Mouse (Mus musculus): ENCODE results near the gene Coq4. TPM values are rescaled to one million over a fixed set of nuclear protein-coding genes. Genes with fewer than 3 reads are reported as not detected.

Gene Coq4
- total RNA-seq, 2 experiments from 2014 or later = 14.3 to 17.5 TPM

- intact Hi-C loops (cut with DNase I) = no loop called here
Observed at GRCm38 (mm10) chr2:29792772-29793487, 5.6 kb downstream of the Coq4 start.

GRCm38 (mm10) chr2:29802075-29802826 lies 15.0 kb downstream of the Coq4 start, which contains the start of gene Slc27a4:
Gene Slc27a4 (plus strand): TSS chr2:29802634.
- intact Hi-C loops (cut with DNase I) = no loop called here

More at GRCm38 (mm10) chr2:29792772-29793487, 5.6 kb downstream of the Coq4 start:
- no peak for DNase-seq

GRCm38 (mm10) chr2:29802827-29803201 lies 15.5 kb downstream of the Coq4 start:
- DNase-seq = no peak
- intact Hi-C loops (cut with DNase I) = no loop called here

More at GRCm38 (mm10) chr2:29802075-29802826, 15.0 kb downstream of the Coq4 start, which contains the start of gene Slc27a4:
- DNase-seq = peak; percentile 98

DNA sequence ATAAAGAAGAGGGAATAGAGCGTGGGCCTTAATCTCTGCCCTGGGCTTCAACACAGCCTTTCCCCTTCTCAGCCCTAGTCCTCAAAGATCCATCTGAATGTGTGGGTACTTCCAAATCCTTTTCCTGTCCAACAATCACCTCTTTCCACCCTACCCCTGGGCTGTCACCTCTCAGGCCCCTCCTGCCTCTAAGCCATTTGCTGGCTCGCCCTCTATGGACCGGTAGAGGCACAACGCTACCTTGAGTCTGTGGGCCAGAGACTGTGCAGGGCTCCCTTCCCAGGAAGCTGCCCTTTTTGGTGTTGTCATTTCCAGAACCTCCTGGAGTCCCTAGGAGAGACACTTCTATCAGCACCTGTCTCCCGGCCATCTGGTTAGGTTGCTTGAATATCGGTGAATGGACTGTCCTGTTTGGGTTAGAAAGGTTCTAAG lies 16.1 kb downstream of the Coq4 start:
- DNase-seq = peak; percentile 35 to 42

DNA sequence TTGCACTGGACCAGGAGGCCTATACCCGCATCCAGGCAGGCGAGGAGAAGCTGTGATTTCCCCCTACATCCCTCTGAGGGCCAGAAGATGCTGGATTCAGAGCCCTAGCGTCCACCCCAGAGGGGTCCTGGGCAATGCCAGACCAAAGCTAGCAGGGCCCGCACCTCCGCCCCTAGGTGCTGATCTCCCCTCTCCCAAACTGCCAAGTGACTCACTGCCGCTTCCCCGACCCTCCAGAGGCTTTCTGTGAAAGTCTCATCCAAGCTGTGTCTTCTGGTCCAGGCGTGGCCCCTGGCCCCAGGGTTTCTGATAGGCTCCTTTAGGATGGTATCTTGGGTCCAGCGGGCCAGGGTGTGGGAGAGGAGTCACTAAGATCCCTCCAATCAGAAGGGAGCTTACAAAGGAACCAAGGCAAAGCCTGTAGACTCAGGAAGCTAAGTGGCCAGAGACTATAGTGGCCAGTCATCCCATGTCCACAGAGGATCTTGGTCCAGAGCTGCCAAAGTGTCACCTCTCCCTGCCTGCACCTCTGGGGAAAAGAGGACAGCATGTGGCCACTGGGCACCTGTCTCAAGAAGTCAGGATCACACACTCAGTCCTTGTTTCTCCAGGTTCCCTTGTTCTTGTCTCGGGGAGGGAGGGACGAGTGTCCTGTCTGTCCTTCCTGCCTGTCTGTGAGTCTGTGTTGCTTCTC lies 28.5 kb downstream of the Coq4 start:
- intact Hi-C loops (cut with DNase I) = loop anchor here (2.0 to 5.0 kb wide), 2 partner anchors 51 to 161 kb away; no protein-coding TSS in a partner anchor
- DNase-seq = no peak

More for the DNA sequence above, 16.1 kb downstream of the Coq4 start:
- intact Hi-C loops (cut with DNase I) = no loop called here

DNA sequence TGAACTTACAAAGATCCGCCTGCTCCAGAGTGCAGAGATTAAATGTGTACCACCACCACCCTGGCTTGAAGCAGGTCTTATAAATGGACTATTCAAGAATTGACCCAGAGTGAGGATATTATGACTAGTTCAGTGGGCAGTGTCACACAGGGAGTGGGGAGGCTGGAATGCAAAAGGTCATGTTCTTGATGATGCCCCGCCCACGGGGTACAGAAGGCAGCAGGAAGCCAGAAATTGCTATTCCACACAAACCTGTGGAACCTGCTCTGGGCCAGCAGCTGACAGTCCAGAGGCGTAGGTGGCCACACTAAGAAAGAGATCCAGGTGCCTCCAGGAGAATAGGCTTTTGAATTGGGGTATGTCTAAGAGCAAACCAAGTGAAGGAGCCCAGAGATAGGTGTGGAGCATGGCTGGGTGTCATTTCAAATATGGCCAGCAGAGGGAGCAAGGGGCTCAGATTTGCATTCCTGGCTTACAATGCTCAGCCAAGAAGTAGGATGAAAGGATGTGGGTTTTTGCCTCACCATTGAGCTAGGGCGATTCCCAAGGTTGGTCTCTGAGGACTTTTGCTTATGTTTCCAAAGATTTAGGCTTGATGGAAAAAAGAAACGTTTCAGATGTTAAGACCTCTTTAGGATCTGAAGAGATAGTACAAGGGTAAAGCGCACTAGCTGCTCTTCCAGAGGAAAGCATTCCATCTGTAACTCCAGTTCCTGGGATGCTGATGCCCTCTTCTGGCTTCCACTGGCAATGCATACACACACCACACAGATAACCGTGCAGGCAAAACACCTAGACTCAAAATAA lies 30.3 kb downstream of the Coq4 start:
- intact Hi-C loops (cut with DNase I) = loop anchor here (1.0 to 5.0 kb wide), 3 partner anchors 42 to 160 kb away; no protein-coding TSS in a partner anchor
- DNase-seq = peak; percentile 90 to 91

- intact Hi-C loops (cut with DNase I) = loop anchor here (5.0 kb wide), 1 partner anchor 158 kb away; no protein-coding TSS in a partner anchor
- DNase-seq = no peak
Observed at GRCm38 (mm10) chr2:29819363-29819762, 32.1 kb downstream of the Coq4 start.

- DNase-seq = peak; percentile 73 to 81
- intact Hi-C loops (cut with DNase I) = no loop called here
Observed at GRCm38 (mm10) chr2:29820025-29820817, 32.9 kb downstream of the Coq4 start, which contains the start of gene Urm1. Gene Urm1 (plus strand): TSS chr2:29820075.

- intact Hi-C loops (cut with DNase I) = no loop called here
- no peak for DNase-seq
Observed at GRCm38 (mm10) chr2:29826318-29826925, 39.1 kb downstream of the Coq4 start.

DNA sequence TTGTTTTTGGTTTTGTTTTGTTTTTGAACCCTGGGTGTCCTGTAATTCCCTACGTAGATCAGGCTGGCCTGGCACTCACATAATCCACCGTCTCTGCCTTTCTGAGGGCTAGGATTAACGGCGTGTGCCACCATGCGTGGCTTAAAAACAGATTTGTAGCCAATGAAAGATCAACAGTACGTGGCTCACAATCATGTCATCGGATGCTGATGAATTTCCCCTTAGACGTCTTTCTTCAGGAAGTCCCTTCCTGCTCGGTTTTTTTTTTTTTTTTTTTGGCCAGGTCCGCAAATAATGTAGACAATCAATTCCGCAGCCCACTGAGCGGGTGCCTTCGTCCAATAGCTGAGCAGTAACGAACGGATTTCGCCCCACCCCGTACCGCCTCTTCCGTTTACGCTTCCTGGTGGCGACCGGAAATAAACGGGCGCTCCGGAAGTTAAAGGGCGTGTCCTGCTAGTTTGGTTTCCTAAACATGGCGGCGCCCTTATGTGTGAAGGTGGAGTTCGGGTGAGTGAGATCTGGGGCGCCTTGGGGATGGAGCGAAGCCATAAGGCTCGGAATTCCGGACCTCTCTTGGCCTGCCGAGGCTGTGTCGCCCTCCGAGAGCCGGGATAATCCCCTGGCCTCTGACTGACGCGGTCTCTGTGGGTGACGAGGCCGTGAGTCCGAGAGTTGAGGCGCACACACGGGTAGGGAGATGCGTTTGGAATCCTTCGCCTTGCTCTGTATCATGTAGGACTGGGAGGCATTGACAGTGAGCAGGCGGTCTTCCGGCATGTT lies 39.8 kb downstream of the Coq4 start:
- DNase-seq = peak; percentile 97
- intact Hi-C loops (cut with DNase I) = no loop called here

DNA sequence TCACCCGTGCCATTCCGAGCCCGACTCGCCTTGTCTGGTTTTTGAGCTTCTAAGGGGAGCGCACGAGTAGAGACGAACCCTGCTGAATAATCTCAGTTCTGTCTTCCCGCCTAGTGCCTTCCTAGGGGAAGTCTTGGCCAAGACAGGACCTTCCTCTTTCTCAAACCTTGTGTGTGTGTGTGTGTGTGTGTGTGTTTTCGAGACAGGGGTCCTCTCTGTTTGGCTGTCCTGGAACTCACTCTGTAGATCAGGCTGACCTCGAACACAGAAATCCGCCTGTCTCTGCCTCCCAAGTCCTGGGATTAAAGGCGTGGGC lies 40.4 kb downstream of the Coq4 start:
- DNase-seq = no peak
- intact Hi-C loops (cut with DNase I) = no loop called here

- intact Hi-C loops (cut with DNase I) = no loop called here
- no peak for DNase-seq
Observed at GRCm38 (mm10) chr2:29831106-29831505, 43.8 kb downstream of the Coq4 start.

- DNase-seq = no peak
- intact Hi-C loops (cut with DNase I) = no loop called here
Observed at GRCm38 (mm10) chr2:29833796-29834195, 46.5 kb downstream of the Coq4 start.

- intact Hi-C loops (cut with DNase I) = no loop called here
- no peak for DNase-seq
Observed at GRCm38 (mm10) chr2:29835391-29835899, 48.2 kb downstream of the Coq4 start.

- intact Hi-C loops (cut with DNase I) = no loop called here
- DNase-seq = no peak
Observed at GRCm38 (mm10) chr2:29839460-29839859, 52.2 kb downstream of the Coq4 start.

GRCm38 (mm10) chr2:29843231-29844105 lies 56.2 kb downstream of the Coq4 start:
- DNase-seq = no peak

DNA sequence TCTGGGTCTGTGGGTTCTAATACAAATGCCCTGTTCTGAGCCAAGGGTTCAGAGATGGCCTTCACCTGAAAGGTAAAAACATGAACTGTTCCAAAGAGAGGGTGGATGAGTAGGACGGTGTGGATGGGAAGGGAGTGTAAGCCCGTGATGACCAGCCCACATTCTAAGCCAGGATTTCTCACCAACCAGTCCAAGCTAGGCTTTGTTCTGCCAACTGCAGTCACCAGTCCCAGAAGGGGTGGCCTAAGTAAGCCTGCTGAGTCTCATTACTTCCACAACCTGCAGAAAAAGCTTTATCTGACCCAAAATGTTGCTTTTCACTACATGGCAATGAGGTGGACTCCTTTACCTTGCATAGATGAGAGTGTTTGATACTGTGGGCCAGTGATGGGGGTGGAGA lies 56.8 kb downstream of the Coq4 start:
- intact Hi-C loops (cut with DNase I) = no loop called here

More at GRCm38 (mm10) chr2:29843231-29844105, 56.2 kb downstream of the Coq4 start:
- intact Hi-C loops (cut with DNase I) = no loop called here

More for the DNA sequence above, 56.8 kb downstream of the Coq4 start:
- no peak for DNase-seq

Measured in heart, postnatal 10 days (tissue).